Mouse (Mus musculus): ENCODE results near the gene Spcs2. TPM values are rescaled to one million over a fixed set of nuclear protein-coding genes. Genes with fewer than 3 reads are reported as not detected.

The Spcs2 gene
- total and polyA plus RNA-seq, 3 experiments = 203 to 272 (median 232) TPM

DNA sequence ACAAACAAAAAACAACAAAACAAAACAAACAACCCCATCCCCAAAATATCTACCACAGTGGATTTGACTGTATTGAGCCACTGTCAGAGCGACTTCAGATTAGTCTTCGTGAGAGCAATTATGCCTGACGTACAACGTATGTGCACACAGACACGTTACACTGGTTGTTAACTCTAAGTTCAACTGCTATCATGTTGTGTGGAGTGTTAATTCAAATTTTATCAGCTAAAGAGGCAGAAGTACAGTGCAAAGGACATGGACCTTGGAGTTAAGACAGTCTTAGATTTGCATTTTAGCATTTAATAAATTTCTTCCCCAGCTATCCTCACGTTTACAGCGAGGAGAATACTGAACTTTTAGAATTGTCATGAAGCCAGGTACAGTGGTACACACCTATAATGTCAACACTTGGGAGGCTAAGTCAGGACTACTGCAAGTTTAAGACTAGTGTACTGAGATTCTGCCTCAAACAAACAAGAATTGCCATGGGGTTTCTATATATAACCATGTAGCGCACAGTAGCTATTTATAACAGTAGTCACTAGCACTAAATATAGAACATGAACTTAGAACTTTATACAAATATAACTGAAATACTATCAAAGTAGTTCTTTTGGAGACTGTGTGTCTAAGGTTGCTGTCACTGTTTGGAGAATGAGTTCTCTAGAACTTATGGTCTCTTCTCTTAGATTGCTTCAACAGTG, 17.6 kb downstream of the Spcs2 start:
- dilution Hi-C loops (cut with MboI; ENCODE audit: extremely low pct_ligation_motif_present, extremely low pct_unique_long_range_greater_than_20kb, low sequenced_read_pairs) (no loop called here), in situ Hi-C loops (cut with MboI; ENCODE audit: low pct_ligation_motif_present, low pct_unique_long_range_greater_than_20kb, low sequenced_read_pairs) (no loop called here)
- TF ChIP-seq ETS1 (conservative IDR thresholded peaks at IDR 0.05; ENCODE audit: low read depth, low read length) = no peak
- no peak for TF ChIP-seq GABPA (IDR thresholded peaks at IDR 0.05; ENCODE audit: insufficient replicate concordance, low read depth, low read length)
- TF ChIP-seq SIN3A (IDR thresholded peaks at IDR 0.05; ENCODE audit: low read length) = no peak
- no peak for TF ChIP-seq RAD21 (IDR thresholded peaks at IDR 0.05; ENCODE audit: low read depth, low read length)
- TF ChIP-seq ELF1 (IDR thresholded peaks at IDR 0.05; ENCODE audit: low read depth, low read length) = no peak
- TF ChIP-seq UBTF (IDR thresholded peaks at IDR 0.05; ENCODE audit: low read depth, low read length) = no peak
- TF ChIP-seq CTCF (conservative IDR thresholded peaks at IDR 0.05 in 1 of 2, IDR thresholded peaks at IDR 0.05 in 1 of 2; ENCODE audit: low read depth in 2 of 2, low read length in 2 of 2) = no peak
- no peak for TF ChIP-seq TCF12 (IDR thresholded peaks at IDR 0.05; ENCODE audit: low read depth, low read length)
- TF ChIP-seq PAX5 (IDR thresholded peaks at IDR 0.05; ENCODE audit: low read length) = no peak
- TF ChIP-seq BHLHE40 (IDR thresholded peaks at IDR 0.05; ENCODE audit: low read depth, low read length) = no peak
- no peak for TF ChIP-seq MAZ (IDR thresholded peaks at IDR 0.05; ENCODE audit: low read depth, low read length)
- TF ChIP-seq MAX (IDR thresholded peaks at IDR 0.05; ENCODE audit: low read length) = no peak
- TF ChIP-seq MYC (IDR thresholded peaks at IDR 0.05; ENCODE audit: low read depth, low read length) = no peak
- no peak for TF ChIP-seq JUN (IDR thresholded peaks at IDR 0.05; ENCODE audit: insufficient read depth, low read depth, low read length)
- no peak for TF ChIP-seq USF1 (IDR thresholded peaks at IDR 0.05; ENCODE audit: low read depth, low read length)
- no peak for TF ChIP-seq MEF2A (IDR thresholded peaks at IDR 0.05; ENCODE audit: borderline replicate concordance, low read depth, low read length)
- TF ChIP-seq E2F4 (IDR thresholded peaks at IDR 0.05; ENCODE audit: insufficient replicate concordance, low read depth, low read length) = no peak
- Histone ChIP-seq H3K9ac (ENCODE audit: insufficient read depth, low read depth) (no peak overlapping the region), H3K4me3 (replicated peaks in 1 of 3; ENCODE audit: low read depth in 2 of 3, low read length in 2 of 3, poor library complexity in 1 of 3) (no peak overlapping the region), H3K79me2 (replicated peaks; ENCODE audit: control insufficient read depth, extremely low read depth, insufficient read depth, poor library complexity, severe bottlenecking) (peaks cover 38% of the 10 kb centered on the region), H3K4me2 (ENCODE audit: insufficient read depth, low read depth, poor library complexity, severe bottlenecking) (no peak overlapping the region), H3K4me1 (ENCODE audit: control insufficient read depth in 1 of 2, insufficient read depth in 2 of 2) (peaks cover 2 to 11% of the 10 kb centered on the region in 2 experiments; a peak in 2 of 4 replicates), H3K27me3 (replicated peaks) (no peaks in the 10 kb centered on the region), H3K27ac (ENCODE audit: insufficient read depth, low read depth) (no peak overlapping the region), H3K9me3 (replicated peaks; ENCODE audit: low read length) (no peaks in the 10 kb centered on the region), H3K36me3 (replicated peaks in 1 of 2; ENCODE audit: control insufficient read depth in 1 of 2, insufficient read depth in 1 of 2, low read length in 1 of 2) (peaks cover 54 to 83% of the 10 kb centered on the region in 2 experiments)
- no peak for DNase-seq (ENCODE audit: extremely low read depth)

DNA sequence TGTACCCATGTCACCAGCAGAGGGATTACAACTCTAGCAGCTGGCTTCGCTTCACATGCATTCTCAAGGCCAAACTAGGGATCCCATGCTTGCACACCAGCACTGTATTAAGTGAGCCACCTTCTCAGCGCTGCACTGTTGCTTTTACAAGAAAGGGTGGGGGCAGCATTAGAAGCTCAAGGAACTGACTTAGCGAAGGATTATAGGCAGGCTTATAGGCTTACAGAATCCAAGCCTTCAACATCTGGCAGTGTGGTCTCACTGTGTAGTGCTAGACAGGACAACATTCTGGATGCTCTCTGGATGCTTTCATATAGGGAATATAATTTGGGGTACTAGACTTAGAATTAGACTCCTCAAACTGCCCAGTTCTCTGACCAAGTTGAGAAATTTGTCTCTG, 25.0 kb downstream of the Spcs2 start:
- Histone ChIP-seq H3K4me2 (ENCODE audit: insufficient read depth, low read depth, poor library complexity, severe bottlenecking) (no peak overlapping the region), H3K4me3 (replicated peaks in 1 of 3; ENCODE audit: low read depth in 2 of 3, low read length in 2 of 3, poor library complexity in 1 of 3) (no peak overlapping the region), H3K4me1 (ENCODE audit: control insufficient read depth in 1 of 2, insufficient read depth in 2 of 2) (peaks cover 1 to 42% of the 10 kb centered on the region in 2 experiments; a peak in 3 of 4 replicates), H3K79me2 (replicated peaks; ENCODE audit: control insufficient read depth, extremely low read depth, insufficient read depth, poor library complexity, severe bottlenecking) (peaks cover 6% of the 10 kb centered on the region; the same call in 1 of the 2 replicates), H3K9me3 (replicated peaks; ENCODE audit: low read length) (no peaks in the 10 kb centered on the region), H3K27ac (ENCODE audit: insufficient read depth, low read depth) (no peak overlapping the region), H3K36me3 (replicated peaks in 1 of 2; ENCODE audit: control insufficient read depth in 1 of 2, insufficient read depth in 1 of 2, low read length in 1 of 2) (peaks cover 55 to 73% of the 10 kb centered on the region in 2 experiments), H3K9ac (ENCODE audit: insufficient read depth, low read depth) (no peak overlapping the region), H3K27me3 (replicated peaks) (no peaks in the 10 kb centered on the region)
- TF ChIP-seq GABPA (IDR thresholded peaks at IDR 0.05; ENCODE audit: insufficient replicate concordance, low read depth, low read length) = no peak
- no peak for TF ChIP-seq MXI1 (IDR thresholded peaks at IDR 0.05; ENCODE audit: low read depth, low read length)
- no peak for TF ChIP-seq ELF1 (IDR thresholded peaks at IDR 0.05; ENCODE audit: low read depth, low read length)
- TF ChIP-seq MAFK (IDR thresholded peaks at IDR 0.05; ENCODE audit: insufficient replicate concordance, low read length) = no peak
- no peak for TF ChIP-seq USF1 (IDR thresholded peaks at IDR 0.05; ENCODE audit: low read depth, low read length)
- TF ChIP-seq ZC3H11A (IDR thresholded peaks at IDR 0.05; ENCODE audit: low read depth, low read length) = no peak
- TF ChIP-seq TBP (conservative IDR thresholded peaks at IDR 0.05; ENCODE audit: low read depth, low read length) = no peak
- no peak for TF ChIP-seq PAX5 (IDR thresholded peaks at IDR 0.05; ENCODE audit: low read length)
- TF ChIP-seq ETS1 (conservative IDR thresholded peaks at IDR 0.05; ENCODE audit: low read depth, low read length) = no peak
- TF ChIP-seq POLR2AphosphoS2 (IDR thresholded peaks at IDR 0.05; ENCODE audit: low read depth, low read length) = no peak
- no peak for TF ChIP-seq USF2 (conservative IDR thresholded peaks at IDR 0.05; ENCODE audit: low read depth, low read length)
- TF ChIP-seq TCF12 (IDR thresholded peaks at IDR 0.05; ENCODE audit: low read depth, low read length) = no peak
- TF ChIP-seq RCOR1 (conservative IDR thresholded peaks at IDR 0.05; ENCODE audit: low read depth, low read length) = no peak
- no peak for TF ChIP-seq JUN (IDR thresholded peaks at IDR 0.05; ENCODE audit: insufficient read depth, low read depth, low read length)
- no peak for TF ChIP-seq JUND (conservative IDR thresholded peaks at IDR 0.05; ENCODE audit: low read depth, low read length)
- TF ChIP-seq E2F4 (IDR thresholded peaks at IDR 0.05; ENCODE audit: insufficient replicate concordance, low read depth, low read length) = no peak
- TF ChIP-seq MYC (IDR thresholded peaks at IDR 0.05; ENCODE audit: low read depth, low read length) = no peak
- dilution Hi-C loops (cut with MboI; ENCODE audit: extremely low pct_ligation_motif_present, extremely low pct_unique_long_range_greater_than_20kb, low sequenced_read_pairs) (no loop called here), in situ Hi-C loops (cut with MboI; ENCODE audit: low pct_ligation_motif_present, low pct_unique_long_range_greater_than_20kb, low sequenced_read_pairs) (no loop called here)
- no peak for DNase-seq (ENCODE audit: extremely low read depth)
